Mouse (Mus musculus) C2C12 (cell line): ENCODE data around the gene 4930539E08Rik.

Experiments
- CTCF ChIP-seq: IDR thresholded peaks from one replicate; pipeline ENCODE4 v1.5.1; 2011; ENCODE audit not compliant: control insufficient read depth, insufficient read depth, insufficient read length
- MAX ChIP-seq: IDR thresholded peaks from one replicate; pipeline ENCODE4 v1.6.1; 2011; ENCODE audit warnings: mild to moderate bottlenecking, control low read depth

- TF ChIP-seq CTCF (no peak), MAX (no peak)
Observed at GRCm38 (mm10) chr17:28854377-28854776, 60.7 kb downstream of the 4930539E08Rik start.
